Mouse (Mus musculus) hindbrain, embryonic 16.5 days (tissue): ENCODE measurements around the gene Acbd5. TPM values are rescaled to one million over a fixed set of nuclear protein-coding genes. Genes with fewer than 3 reads are reported as not detected.

Experiments used
- polyA plus RNA-seq: library from polyadenylated mRNA; unstranded; fragments of >200 nt; fragmentation: Nextera tagmentation; extraction: Ambion mirVana; gene quantifications from 2 replicates; pipeline ENCODE4 v1.2.1, GENCODE M21; 2015

Acbd5 gene
- polyA plus RNA-seq, 1 experiment from 2014 or later: 79.7 TPM

Other genes with a start within 250 kb of the Acbd5 start
- 26.4 and 26.6 TPM in 2 replicates for gene Pdss1, start 172.6 kb upstream of the Acbd5 start, polyA plus RNA-seq
- gene Abi1, start 27.9 kb upstream of the Acbd5 start, polyA plus RNA-seq: 63.1 and 64.8 TPM in 2 replicates
- 2.3 and 3.0 TPM in 2 replicates for gene Mastl, start 87.9 kb downstream of the Acbd5 start, polyA plus RNA-seq
- gene Yme1l1, start 88.2 kb downstream of the Acbd5 start, polyA plus RNA-seq: 49.9 and 56.3 TPM in 2 replicates
- gene 4931423N10Rik, start 139.3 kb downstream of the Acbd5 start, polyA plus RNA-seq: not detected in 2 replicates